7 mouse cellular contexts compared by ENCODE assay signal in genomic region chr13:63431030-63431856, GRCm38 (mm10).
DNase-seq lines count a peak whose midpoint lies in the region; ATAC-seq lines count a peak whose summit lies in the region.

No protein-coding gene starts in this region.

- no peaks in the 10 kb centered on the region for H3K27me3 ChIP-seq in embryonic facial prominence, embryonic 11.5 days (ENCODE audit: control insufficient read depth, insufficient read depth, low read length)
- no peaks in the 10 kb centered on the region for H3K27me3 ChIP-seq in limb, embryonic 10.5 days (ENCODE audit: low read depth, poor library complexity, severe bottlenecking)
- H3K27me3 ChIP-seq in midbrain, embryonic 13.5 days, result no peaks in the 10 kb centered on the region

- peak; percentile 98 for DNase-seq in adrenal gland, postnatal 14 days
- DNase-seq in embryonic facial prominence, embryonic 11.5 days (ENCODE audit: low spot score), result peak; percentile 99
- DNase-seq in kidney, adult 11 months, result peak; percentile 95
- DNase-seq in limb, embryonic 10.5 days (ENCODE audit: low spot score), result peak; percentile 98
- DNase-seq in spleen, adult 12 weeks (ENCODE audit: low spot score), result peak; percentile 93

- under 1% methylated on average over 81 of the region's 82 CpGs for WGBS in embryonic facial prominence, embryonic 11.5 days
- under 1% methylated on average over 79 of the region's 82 CpGs for WGBS in limb, embryonic 10.5 days
- under 1% methylated on average over 80 of the region's 82 CpGs for WGBS in midbrain, embryonic 13.5 days

- peak; percentile 99 for ATAC-seq in embryonic facial prominence, embryonic 11.5 days (replicated peaks; ENCODE audit: insufficient number of reproducible peaks, low FRiP score, low TSS enrichment, low read depth)
- peak; percentile 88 for ATAC-seq in granulocyte monocyte progenitor cell, adult 5-6 weeks (replicated peaks; ENCODE audit: poor library complexity, severe bottlenecking)
- ATAC-seq in midbrain, embryonic 13.5 days, result peak; percentile 96

- peak overlapping the region; percentile 96 for H3K27ac ChIP-seq in embryonic facial prominence, embryonic 11.5 days (replicated peaks; ENCODE audit: low read depth, low read length)
- peak overlapping the region; percentile 97 for H3K27ac ChIP-seq in limb, embryonic 10.5 days
- H3K27ac ChIP-seq in midbrain, embryonic 13.5 days, result peak overlapping the region; percentile 93

- no peaks in the 10 kb centered on the region for H3K36me3 ChIP-seq in embryonic facial prominence, embryonic 11.5 days (replicated peaks; ENCODE audit: control insufficient read depth, insufficient read depth, low read depth, low read length)
- no peaks in the 10 kb centered on the region for H3K36me3 ChIP-seq in limb, embryonic 10.5 days
- H3K36me3 ChIP-seq in midbrain, embryonic 13.5 days, result no peaks in the 10 kb centered on the region

- H3K4me2 ChIP-seq in embryonic facial prominence, embryonic 11.5 days (ENCODE audit: low read depth, low read length), result peak overlapping the region; percentile 63
- H3K4me2 ChIP-seq in midbrain, embryonic 13.5 days (replicated peaks), result peak overlapping the region; percentile 57

- peak overlapping the region; percentile 58 for H3K4me3 ChIP-seq in embryonic facial prominence, embryonic 11.5 days (ENCODE audit: low read depth, low read length)
- H3K4me3 ChIP-seq in limb, embryonic 10.5 days, result peak overlapping the region; percentile 70
- H3K4me3 ChIP-seq in midbrain, embryonic 13.5 days (replicated peaks), result peak overlapping the region; percentile 61

- H3K9ac ChIP-seq in embryonic facial prominence, embryonic 11.5 days (replicated peaks; ENCODE audit: low read length), result peak overlapping the region; percentile 84
- H3K9ac ChIP-seq in midbrain, embryonic 13.5 days (replicated peaks), result peak overlapping the region; percentile 73

- H3K9me3 ChIP-seq in embryonic facial prominence, embryonic 11.5 days (replicated peaks; ENCODE audit: control insufficient read depth, low read length), result no peaks in the 10 kb centered on the region
- no peaks in the 10 kb centered on the region for H3K9me3 ChIP-seq in limb, embryonic 10.5 days (replicated peaks)
- H3K9me3 ChIP-seq in midbrain, embryonic 13.5 days, result no peaks in the 10 kb centered on the region

- H3K4me1 ChIP-seq in embryonic facial prominence, embryonic 11.5 days (ENCODE audit: control insufficient read depth, insufficient read depth, low read length), result no peaks in the 10 kb centered on the region
- H3K4me1 ChIP-seq in limb, embryonic 10.5 days, result peaks cover 15% of the 10 kb centered on the region
- peaks cover 7% of the 10 kb centered on the region for H3K4me1 ChIP-seq in midbrain, embryonic 13.5 days (replicated peaks)

Comparison
In these comparisons a context has a peak if more than half of its experiments do, and no peak if none do; other contexts are left out.
1. Peak in every context shown above with its lines: DNase-seq, ATAC-seq, H3K4me3 ChIP-seq and H3K27ac ChIP-seq.